Mouse (Mus musculus) heart, embryonic 14.5 days (tissue): ENCODE results near the gene H2-DMb2. TPM values are rescaled to one million over a fixed set of nuclear protein-coding genes. Genes with fewer than 3 reads are reported as not detected.

Source experiments
- ATAC-seq: fragments of 200-750 bp; cut with Nextera tagmentation; 2 replicates; pipeline ENCODE4 v1.8.0; 2017; ENCODE audit warnings: low read depth, moderate TSS enrichment; ENCODE audit not compliant: insufficient number of reproducible peaks, insufficient read depth, low FRiP score
- H3K27ac ChIP-seq, 2 experiments: fragments of 200-500 bp in 1 of 2; fragments of 300-500 bp in 1 of 2; sonication (generic) in 1 of 2; replicated peaks in 1 of 2; 2 replicates each; pipeline ENCODE4 v1.5.1; 2012 to 2014; ENCODE audit warnings: low read depth in 2 of 2, low read length in 2 of 2, control low read depth in 1 of 2, mild to moderate bottlenecking in 1 of 2, mixed read lengths in 1 of 2; ENCODE audit not compliant: control insufficient read depth in 1 of 2, insufficient read depth in 1 of 2
- H3K27me3 ChIP-seq: fragments of 300-500 bp; sonication (generic); 2 replicates; pipeline ENCODE4 v1.6.1; 2014; ENCODE audit warnings: mild to moderate bottlenecking, low read length, control low read depth; ENCODE audit not compliant: control insufficient read depth, insufficient read depth
- H3K36me3 ChIP-seq: fragments of 300-500 bp; sonication (generic); 2 replicates; pipeline ENCODE4 v1.6.1; 2014; ENCODE audit warnings: mild to moderate bottlenecking, control low read depth, low read length, mixed read lengths; ENCODE audit not compliant: control insufficient read depth, insufficient read depth
- H3K4me1 ChIP-seq, 2 experiments: fragments of 200-500 bp in 1 of 2; fragments of 300-500 bp in 1 of 2; sonication (generic) in 1 of 2; 2 replicates each; pipeline ENCODE4 v1.6.1; 2012 to 2014; ENCODE audit warnings: low read length in 2 of 2, control low read depth in 1 of 2, mixed read lengths in 1 of 2; ENCODE audit not compliant: control insufficient read depth in 2 of 2, insufficient read depth in 2 of 2
- H3K4me2 ChIP-seq: fragments of 300-500 bp; sonication (generic); 2 replicates; pipeline ENCODE4 v1.6.1; 2014; ENCODE audit warnings: mild to moderate bottlenecking, low read length
- H3K4me3 ChIP-seq, 2 experiments: fragments of 200-500 bp in 1 of 2; fragments of 300-500 bp in 1 of 2; sonication (generic) in 1 of 2; 2 replicates each; pipeline ENCODE4 v1.5.1; 2012 to 2014; ENCODE audit warnings: low read length in 2 of 2, mild to moderate bottlenecking in 2 of 2, control low read depth in 1 of 2, low read depth in 1 of 2, moderate library complexity in 1 of 2; ENCODE audit not compliant: control insufficient read depth in 1 of 2, insufficient read depth in 1 of 2
- H3K9ac ChIP-seq: fragments of 300-500 bp; sonication (generic); 2 replicates; pipeline ENCODE4 v1.6.1; 2014; ENCODE audit warnings: mild to moderate bottlenecking, low read length
- H3K9me3 ChIP-seq: fragments of 300-500 bp; sonication (generic); 2 replicates; pipeline ENCODE4 v1.6.1; 2016; ENCODE audit warnings: low read length, control low read depth; ENCODE audit not compliant: control insufficient read depth
- WGBS: fragments of 180-500 bp; shearing (Covaris S2); extraction: QIAGEN DNeasy Blood & Tissue Kit; methylation state at CpG from one replicate; pipeline ENCODE4 v1.1.7; 2014; 5-methylcytosine and 5-hydroxymethylcytosine counted together
- polyA plus RNA-seq: library from polyadenylated mRNA; unstranded; fragments of >200 nt; fragmentation: Nextera tagmentation; extraction: Ambion mirVana; gene quantifications from 2 replicates; pipeline ENCODE4 v1.2.1, GENCODE M21; 2014

H2-DMb2 gene
- polyA plus RNA-seq, 1 experiment from 2014 or later: 0.36 TPM

DNA sequence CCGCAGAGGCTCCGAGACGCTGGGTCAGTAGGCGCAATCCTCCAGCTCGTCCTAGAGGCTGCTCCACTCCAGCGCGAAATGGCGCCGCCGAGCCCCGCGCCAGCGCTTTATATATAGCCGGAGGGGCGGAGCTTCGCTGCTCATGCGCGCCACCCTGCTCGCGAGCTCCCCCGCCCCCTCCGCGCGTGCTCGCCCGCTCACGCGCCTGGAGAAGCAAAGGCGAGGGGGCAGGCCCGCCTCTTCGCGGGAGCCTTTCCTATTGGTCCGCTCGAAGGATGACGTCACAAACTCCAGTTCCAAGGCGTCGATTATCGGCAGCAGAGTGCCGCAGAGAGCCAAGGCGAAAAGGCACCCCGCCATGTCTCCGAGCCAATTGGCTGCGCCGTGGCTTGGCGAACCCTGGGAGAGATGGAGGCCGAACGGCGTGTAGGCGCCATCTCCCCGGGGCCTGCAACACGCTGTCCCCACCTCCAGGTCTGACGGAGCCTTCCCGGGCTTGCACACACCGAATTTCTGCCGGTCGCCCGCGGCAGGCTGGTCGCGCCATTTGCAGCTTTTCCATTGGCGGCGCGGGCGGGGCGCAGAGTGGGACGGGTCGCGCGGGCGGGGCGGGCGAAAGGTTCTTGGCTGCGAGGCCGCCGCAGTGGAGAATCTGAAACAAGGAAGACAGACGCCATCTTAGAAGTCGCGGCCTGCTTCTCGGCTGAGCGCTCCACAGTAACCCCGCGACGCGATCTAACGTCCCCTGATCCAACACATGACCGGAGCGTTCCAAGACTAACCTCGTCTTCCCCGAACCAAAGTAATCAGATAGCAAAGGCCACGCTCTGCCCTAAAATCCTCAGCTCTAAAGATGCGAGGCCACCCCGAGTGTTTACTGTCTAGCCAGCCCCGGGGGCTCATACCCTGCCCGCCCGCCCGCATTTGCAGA is 23.6 kb upstream of the H2-DMb2 start, which contains the start of gene H2-DMa:
Gene H2-DMa (plus strand): TSS at position 293 of the 931 bp plus-strand sequence.
- Histone ChIP-seq H3K4me3 (peak within 1 kb of the TSS; percentile 87 to 90), H3K27me3 (no peaks in the 10 kb centered on the region), H3K4me1 (peaks cover 10 to 26% of the 10 kb centered on the region in 2 experiments), H3K36me3 (peaks cover 45% of the 10 kb centered on the region), H3K9ac (peak within 1 kb of the TSS; percentile 98), H3K9me3 (no peaks in the 10 kb centered on the region), H3K27ac (peak within 1 kb of the TSS; percentile 100), H3K4me2 (peak within 1 kb of the TSS; percentile 91)
- peak; percentile 60 for ATAC-seq
- under 1% methylated on average over 96 of the region's 96 CpGs for WGBS

GRCm38 (mm10) chr17:34120180-34120723 is 22.9 kb upstream of the H2-DMb2 start:
- H3K4me3 ChIP-seq: peak overlapping the region; percentile 54 to 87
- H3K4me2 ChIP-seq: peak overlapping the region; percentile 91
- H3K27ac ChIP-seq: peak overlapping the region; percentile 100
- H3K36me3 ChIP-seq: peaks cover 38% of the 10 kb centered on the region
- H3K27me3 ChIP-seq: no peaks in the 10 kb centered on the region
- no peaks in the 10 kb centered on the region for H3K9me3 ChIP-seq
- peak overlapping the region; percentile 98 for H3K9ac ChIP-seq
- ATAC-seq: peak; percentile 14; the same call in 1 of the 2 replicates
- under 1% methylated on average over 28 of the region's 42 CpGs for WGBS
- H3K4me1 ChIP-seq: peaks cover 10 to 26% of the 10 kb centered on the region in 2 experiments

DNA sequence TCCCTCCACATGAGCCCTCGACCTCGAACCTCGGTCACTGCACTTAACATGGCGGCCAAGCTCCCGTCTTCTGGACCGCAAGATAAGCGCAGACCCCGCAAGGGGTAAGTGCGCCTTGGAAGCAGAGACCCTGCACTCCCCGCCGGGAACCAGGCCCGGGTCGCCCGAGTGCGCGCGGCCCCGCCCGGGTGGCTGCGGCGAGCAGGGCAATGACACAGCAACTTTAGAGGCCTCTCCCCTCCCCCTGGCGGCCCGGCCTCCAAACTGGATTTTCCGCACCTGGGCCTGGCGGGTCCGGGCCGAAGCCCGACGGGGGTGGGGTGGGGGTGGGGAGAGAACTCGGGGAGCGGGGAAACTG is 22.3 kb upstream of the H2-DMb2 start:
- peak overlapping the region; percentile 54 to 87 for H3K4me3 ChIP-seq
- H3K36me3 ChIP-seq: peaks cover 35% of the 10 kb centered on the region
- H3K4me1 ChIP-seq: peaks cover 10 to 25% of the 10 kb centered on the region in 2 experiments
- H3K27ac ChIP-seq: peak overlapping the region; percentile 100
- ATAC-seq: peak; percentile 20
- H3K27me3 ChIP-seq: no peaks in the 10 kb centered on the region
- peak overlapping the region; percentile 91 for H3K4me2 ChIP-seq
- no peaks in the 10 kb centered on the region for H3K9me3 ChIP-seq
- 1% methylated on average over 31 of the region's 31 CpGs for WGBS
- peak overlapping the region; percentile 98 for H3K9ac ChIP-seq

DNA sequence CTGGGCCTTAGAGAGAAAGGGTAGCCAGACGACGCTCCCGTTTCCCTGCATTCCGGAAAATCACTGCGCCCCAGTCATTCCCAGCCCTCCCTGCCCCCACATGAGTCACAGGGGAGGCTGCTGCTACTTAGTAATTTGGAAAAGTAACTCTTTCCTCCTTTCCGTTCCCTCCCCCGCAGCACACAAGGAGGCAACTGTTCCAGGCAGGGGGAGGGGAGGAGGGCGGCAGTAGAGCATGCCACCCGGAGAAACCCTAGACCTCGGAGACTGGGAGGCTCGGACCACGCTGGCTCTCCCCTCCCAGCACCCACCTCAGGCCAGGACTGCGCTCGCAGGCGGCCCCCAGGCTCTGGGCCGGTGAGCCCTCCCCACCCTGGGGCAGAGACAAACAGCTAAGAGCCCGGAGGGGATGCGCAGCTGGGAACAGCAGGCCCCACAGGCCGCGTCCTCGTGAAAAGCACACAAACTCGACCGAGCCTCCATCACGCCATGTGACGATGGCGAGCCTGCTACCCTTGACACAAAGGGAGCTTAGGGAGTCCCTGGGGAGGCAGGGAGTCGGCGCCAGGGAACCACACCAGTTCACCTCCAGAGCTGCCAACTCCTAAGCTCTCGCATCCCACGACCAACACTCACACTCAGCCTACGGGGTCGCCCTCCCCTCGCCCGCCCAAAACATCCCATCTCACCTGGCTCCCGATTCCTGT is 21.8 kb upstream of the H2-DMb2 start:
- Histone ChIP-seq H3K36me3 (peaks cover 35% of the 10 kb centered on the region), H3K9me3 (no peaks in the 10 kb centered on the region), H3K4me2 (peak overlapping the region; percentile 91), H3K27ac (peak overlapping the region; percentile 100), H3K4me3 (peak overlapping the region; percentile 54 to 87), H3K27me3 (no peaks in the 10 kb centered on the region), H3K9ac (peak overlapping the region; percentile 98), H3K4me1 (peaks cover 10 to 23% of the 10 kb centered on the region in 2 experiments)
- WGBS: 2% methylated on average over 25 of the region's 35 CpGs
- ATAC-seq: peak; percentile 37

DNA sequence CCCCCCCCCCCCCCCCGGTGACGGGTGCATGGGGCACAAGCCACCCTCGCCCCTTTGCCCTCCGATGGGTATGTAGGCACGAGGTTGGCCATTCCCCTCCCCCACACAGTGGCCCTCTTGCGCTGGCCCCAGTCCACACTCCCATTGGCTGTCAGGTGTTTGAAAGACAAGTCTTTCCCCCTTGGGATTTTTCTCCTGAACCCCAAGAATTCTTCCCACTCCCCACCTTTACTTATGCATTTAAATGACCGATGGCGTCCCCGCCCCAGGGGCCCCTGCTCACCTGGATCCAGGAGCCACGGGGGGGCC is 21.3 kb upstream of the H2-DMb2 start:
- peaks cover 7 to 18% of the 10 kb centered on the region in 2 experiments for H3K4me1 ChIP-seq
- 0% methylated on average over 9 of the region's 10 CpGs for WGBS

GRCm38 (mm10) chr17:34122188-34122984 is 20.7 kb upstream of the H2-DMb2 start, which contains the start of gene Brd2:
Gene Brd2 (minus strand): TSS chr17:34122634.
- Histone ChIP-seq H3K4me1 (peaks cover 7 to 13% of the 10 kb centered on the region in 2 experiments), H3K36me3 (peaks cover 27% of the 10 kb centered on the region), H3K9ac (peak within 1 kb of the TSS; percentile 98), H3K4me3 (peak within 1 kb of the TSS; percentile 54 to 87), H3K27ac (peak within 1 kb of the TSS; percentile 100), H3K4me2 (peak within 1 kb of the TSS; percentile 91), H3K9me3 (no peaks in the 10 kb centered on the region), H3K27me3 (no peaks in the 10 kb centered on the region)
- peak; percentile 68 for ATAC-seq
- WGBS: under 1% methylated on average over 67 of the region's 75 CpGs

More for the DNA sequence above, 21.3 kb upstream of the H2-DMb2 start:
- ATAC-seq: no peak
- peak overlapping the region; percentile 91 for H3K4me2 ChIP-seq
- H3K9me3 ChIP-seq: no peaks in the 10 kb centered on the region
- peak overlapping the region; percentile 98 for H3K9ac ChIP-seq
- H3K4me3 ChIP-seq: peak overlapping the region; percentile 54 to 87
- H3K27me3 ChIP-seq: no peaks in the 10 kb centered on the region
- peaks cover 32% of the 10 kb centered on the region for H3K36me3 ChIP-seq
- peak overlapping the region; percentile 100 for H3K27ac ChIP-seq

GRCm38 (mm10) chr17:34123111-34123510 is 20.0 kb upstream of the H2-DMb2 start:
- Histone ChIP-seq H3K4me3 (peak overlapping the region; percentile 54 to 87), H3K4me1 (peaks cover 7 to 14% of the 10 kb centered on the region in 2 experiments), H3K27ac (peak overlapping the region; percentile 100), H3K9ac (peak overlapping the region; percentile 98), H3K27me3 (no peaks in the 10 kb centered on the region), H3K4me2 (peak overlapping the region; percentile 91), H3K9me3 (no peaks in the 10 kb centered on the region), H3K36me3 (peaks cover 19% of the 10 kb centered on the region)
- 3% methylated on average over 7 of the region's 7 CpGs for WGBS
- no peak for ATAC-seq
